Mouse (Mus musculus): Measurements from ENCODE around the gene Hsd17b1. TPM values are rescaled to one million over a fixed set of nuclear protein-coding genes. Genes with fewer than 3 reads are reported as not detected.

The Hsd17b1 gene
- polyA plus RNA-seq, 1 experiment, result 0.17 TPM

DNA sequence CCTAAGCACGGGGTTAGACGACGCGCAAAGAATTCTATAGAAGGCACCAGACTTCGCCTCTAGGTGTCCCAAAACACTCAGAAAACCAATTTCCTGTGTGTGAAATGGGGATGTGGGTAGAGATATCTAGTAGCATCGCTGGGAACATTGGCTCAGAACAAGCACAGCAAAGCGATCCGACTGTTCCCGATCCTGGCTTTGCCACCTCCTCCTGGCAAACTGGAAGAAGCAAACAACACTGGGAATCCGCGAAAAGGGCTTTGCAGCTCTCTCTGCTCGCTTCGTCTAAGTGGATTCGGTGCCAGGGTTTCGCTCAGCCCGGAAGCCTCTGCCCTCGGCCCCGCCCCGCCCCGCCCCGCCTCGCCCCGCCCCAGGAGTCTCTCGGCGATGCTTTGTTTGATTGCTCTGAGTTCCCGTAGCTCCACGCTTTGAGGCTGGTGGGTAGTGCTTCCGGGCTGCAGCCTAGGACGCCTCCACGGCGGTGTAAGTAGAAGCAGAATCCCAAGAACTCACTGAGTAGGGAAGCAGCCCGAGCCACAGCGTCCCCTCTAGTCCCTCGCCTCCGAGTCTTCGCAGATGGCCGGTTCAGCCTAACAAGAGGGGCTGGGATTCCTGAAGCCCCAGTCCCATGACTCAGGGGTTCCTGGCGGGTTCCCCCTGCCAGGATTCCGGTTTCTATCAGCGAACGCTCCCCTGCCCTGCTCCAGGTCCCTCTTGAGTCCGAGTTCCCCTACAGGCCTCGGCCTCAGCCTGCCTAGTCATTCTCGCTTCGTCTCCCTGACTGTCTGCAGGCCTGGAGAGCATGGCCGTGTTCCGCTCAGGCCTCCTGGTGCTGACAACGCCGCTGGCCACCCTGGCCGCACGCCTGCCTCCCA lies 4.2 kb downstream of the Hsd17b1 start, which contains the start of gene Coasy:
Coasy (plus strand) TSS at position 358 of the 875 bp plus-strand sequence.
- DNase-seq, result peak; percentile 82
- whole genome bisulfite sequencing, result under 1% methylated on average over 51 of the region's 51 CpGs
- Histone ChIP-seq H3K4me1 (ENCODE audit: control insufficient read depth, insufficient read depth, low read length) (peaks cover 8% of the 10 kb centered on the region), H3K4me3 (replicated peaks; ENCODE audit: extremely low read depth, low read depth, low read length) (peak within 1 kb of the TSS; percentile 87)
- TF ChIP-seq CTCF (IDR thresholded peaks at IDR 0.05; ENCODE audit: insufficient read depth, low read length) (peak; percentile 27; the same call in 1 of the 2 replicates), POLR2A (IDR thresholded peaks at IDR 0.05; ENCODE audit: borderline replicate concordance, extremely low read depth, low read depth, low read length) (peak; percentile 66; the same call in 1 of the 2 replicates)

DNA sequence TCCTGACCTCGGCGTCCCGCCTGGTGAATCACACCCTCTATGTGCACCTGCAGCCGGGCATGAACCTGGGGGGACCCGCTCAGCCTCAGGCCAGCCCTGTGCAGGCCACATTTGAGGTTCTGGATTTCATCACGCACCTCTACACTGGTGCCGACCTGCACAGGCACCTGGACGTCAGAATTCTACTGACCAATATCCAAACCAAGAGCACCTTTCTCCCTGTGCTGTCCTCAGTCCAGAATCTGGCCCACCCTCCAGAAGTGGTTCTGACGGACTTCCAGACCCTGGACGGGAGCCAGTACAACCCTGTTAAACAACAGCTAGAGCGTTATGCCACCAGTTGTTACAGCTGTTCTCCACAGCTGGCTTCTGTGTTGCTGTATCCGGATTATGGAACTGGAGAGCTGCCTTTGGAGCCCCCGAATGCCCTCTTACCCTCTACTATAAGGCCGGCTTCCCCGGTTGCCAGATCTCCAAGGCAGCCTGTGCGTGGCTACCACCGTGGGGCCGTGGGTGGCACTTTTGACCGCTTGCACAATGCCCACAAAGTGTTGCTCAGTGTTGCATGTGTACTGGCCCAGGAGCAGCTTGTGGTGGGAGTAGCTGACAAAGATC lies 5.0 kb downstream of the Hsd17b1 start:
- Histone ChIP-seq H3K4me3 (replicated peaks; ENCODE audit: extremely low read depth, low read depth, low read length) (peak overlapping the region; percentile 87), H3K4me1 (ENCODE audit: control insufficient read depth, insufficient read depth, low read length) (peaks cover 12% of the 10 kb centered on the region)
- no peak for TF ChIP-seq CTCF (IDR thresholded peaks at IDR 0.05; ENCODE audit: insufficient read depth, low read length)
- TF ChIP-seq POLR2A (IDR thresholded peaks at IDR 0.05; ENCODE audit: borderline replicate concordance, extremely low read depth, low read depth, low read length), result no peak
- 24% methylated on average over 19 of the region's 19 CpGs for WGBS
- DNase-seq, result no peak

DNA sequence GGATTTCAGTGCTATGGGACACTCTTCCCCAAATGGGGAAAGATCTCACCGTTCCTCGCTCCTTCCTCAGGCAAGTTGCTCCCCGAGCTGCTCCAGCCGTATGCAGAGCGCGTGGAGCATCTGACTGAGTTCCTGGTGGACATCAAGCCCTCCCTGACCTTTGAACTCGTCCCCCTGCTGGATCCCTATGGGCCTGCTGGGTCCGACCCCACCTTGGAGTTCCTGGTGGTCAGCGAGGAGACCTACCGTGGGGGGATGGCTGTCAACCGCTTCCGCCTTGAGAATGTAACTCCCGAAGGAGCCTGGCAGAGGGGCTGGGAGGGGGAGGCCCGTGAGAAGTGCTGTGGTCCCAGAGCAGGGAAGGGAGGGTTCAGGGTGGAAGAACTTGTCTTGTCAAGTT lies 6.0 kb downstream of the Hsd17b1 start:
- DNase-seq, result no peak
- 84% methylated on average over 14 of the region's 14 CpGs for WGBS
- TF ChIP-seq POLR2A (IDR thresholded peaks at IDR 0.05; ENCODE audit: borderline replicate concordance, extremely low read depth, low read depth, low read length) (no peak), CTCF (IDR thresholded peaks at IDR 0.05; ENCODE audit: insufficient read depth, low read length) (no peak)
- peaks cover 12% of the 10 kb centered on the region for H3K4me1 ChIP-seq (ENCODE audit: control insufficient read depth, insufficient read depth, low read length)
- H3K4me3 ChIP-seq (replicated peaks; ENCODE audit: extremely low read depth, low read depth, low read length), result no peak overlapping the region

DNA sequence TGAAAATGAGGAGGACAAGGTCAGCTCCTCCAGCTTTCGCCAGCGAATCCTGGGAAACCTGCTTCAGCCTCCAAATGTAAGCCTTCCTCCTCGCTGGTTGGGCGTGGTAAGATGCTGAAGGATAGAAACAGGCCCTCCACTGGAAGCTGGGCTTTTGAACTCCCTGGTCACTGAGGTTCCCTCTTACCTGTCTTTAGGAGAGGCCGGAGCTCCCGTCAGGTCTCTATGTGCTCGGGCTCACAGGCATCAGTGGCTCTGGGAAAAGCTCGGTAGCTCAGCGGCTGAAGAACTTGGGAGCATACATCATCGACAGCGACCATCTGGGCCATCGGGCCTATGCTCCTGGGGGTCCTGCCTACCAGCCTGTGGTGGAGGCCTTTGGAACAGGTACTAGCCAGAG lies 6.6 kb downstream of the Hsd17b1 start:
- DNase-seq, result no peak
- 94% methylated on average over 12 of the region's 12 CpGs for WGBS
- Histone ChIP-seq H3K4me3 (replicated peaks; ENCODE audit: extremely low read depth, low read depth, low read length) (no peak overlapping the region), H3K4me1 (ENCODE audit: control insufficient read depth, insufficient read depth, low read length) (peaks cover 12% of the 10 kb centered on the region)
- TF ChIP-seq POLR2A (IDR thresholded peaks at IDR 0.05; ENCODE audit: borderline replicate concordance, extremely low read depth, low read depth, low read length), result no peak
- no peak for TF ChIP-seq CTCF (IDR thresholded peaks at IDR 0.05; ENCODE audit: insufficient read depth, low read length)

DNA sequence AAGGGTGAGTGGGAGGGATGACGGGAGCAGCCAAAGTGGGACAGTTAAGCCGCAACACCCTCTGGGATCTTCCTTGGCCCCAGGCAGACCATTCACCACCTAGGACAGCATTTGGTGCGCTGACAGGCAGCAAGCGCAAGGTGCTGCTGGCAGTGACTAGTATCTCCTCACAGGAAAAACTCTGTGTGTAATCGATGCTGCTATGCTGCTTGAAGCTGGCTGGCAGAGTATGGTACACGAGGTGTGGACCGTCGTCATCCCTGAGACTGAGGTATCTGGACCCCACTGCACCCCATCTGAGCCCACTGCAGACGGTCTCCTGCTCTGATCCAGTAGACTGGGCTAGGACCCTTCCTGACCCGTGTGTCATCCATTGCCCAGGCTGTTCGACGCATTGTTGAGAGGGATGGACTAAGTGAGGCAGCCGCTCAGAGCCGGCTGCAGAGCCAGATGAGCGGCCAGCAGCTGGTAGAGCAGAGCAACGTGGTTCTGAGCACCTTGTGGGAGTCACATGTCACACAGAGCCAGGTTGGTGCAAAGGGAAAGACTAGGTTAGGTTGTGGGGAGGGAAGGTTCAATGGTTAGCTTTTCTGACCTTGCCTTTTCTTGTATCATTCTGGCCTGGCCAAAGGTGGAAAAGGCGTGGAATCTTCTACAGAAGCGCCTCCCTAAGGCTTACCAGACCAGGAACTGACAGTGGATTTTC lies 7.6 kb downstream of the Hsd17b1 start:
- TF ChIP-seq CTCF (IDR thresholded peaks at IDR 0.05; ENCODE audit: insufficient read depth, low read length), result no peak
- no peak for DNase-seq
- Histone ChIP-seq H3K4me1 (ENCODE audit: control insufficient read depth, insufficient read depth, low read length) (peaks cover 12% of the 10 kb centered on the region), H3K4me3 (replicated peaks; ENCODE audit: extremely low read depth, low read depth, low read length) (no peak overlapping the region)
- 94% methylated on average over 18 of the region's 18 CpGs for WGBS

DNA sequence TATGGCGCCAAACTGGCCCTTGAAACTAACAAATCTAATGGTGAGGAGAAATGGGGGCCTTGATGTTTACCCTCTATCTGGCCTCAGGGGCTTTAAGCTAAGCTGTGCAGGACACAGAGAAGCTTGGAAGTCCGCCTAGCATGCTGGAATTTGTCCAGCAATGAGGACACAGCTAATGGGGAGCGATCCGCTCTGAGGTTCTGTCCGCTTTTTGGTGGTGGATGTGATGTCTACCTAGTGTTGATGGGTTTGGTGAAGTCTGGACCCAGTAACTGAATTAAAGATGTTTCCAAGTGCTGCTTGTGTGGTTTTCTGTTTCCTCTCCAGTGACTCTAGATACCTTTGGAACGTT lies 8.1 kb downstream of the Hsd17b1 start:
- TF ChIP-seq CTCF (IDR thresholded peaks at IDR 0.05; ENCODE audit: insufficient read depth, low read length) (no peak), POLR2A (IDR thresholded peaks at IDR 0.05; ENCODE audit: borderline replicate concordance, extremely low read depth, low read depth, low read length) (no peak)
- no peak for DNase-seq
- WGBS, result 67% methylated on average over 6 of the region's 6 CpGs
- peaks cover 12% of the 10 kb centered on the region for H3K4me1 ChIP-seq (ENCODE audit: control insufficient read depth, insufficient read depth, low read length)
- no peak overlapping the region for H3K4me3 ChIP-seq (replicated peaks; ENCODE audit: extremely low read depth, low read depth, low read length)

DNA sequence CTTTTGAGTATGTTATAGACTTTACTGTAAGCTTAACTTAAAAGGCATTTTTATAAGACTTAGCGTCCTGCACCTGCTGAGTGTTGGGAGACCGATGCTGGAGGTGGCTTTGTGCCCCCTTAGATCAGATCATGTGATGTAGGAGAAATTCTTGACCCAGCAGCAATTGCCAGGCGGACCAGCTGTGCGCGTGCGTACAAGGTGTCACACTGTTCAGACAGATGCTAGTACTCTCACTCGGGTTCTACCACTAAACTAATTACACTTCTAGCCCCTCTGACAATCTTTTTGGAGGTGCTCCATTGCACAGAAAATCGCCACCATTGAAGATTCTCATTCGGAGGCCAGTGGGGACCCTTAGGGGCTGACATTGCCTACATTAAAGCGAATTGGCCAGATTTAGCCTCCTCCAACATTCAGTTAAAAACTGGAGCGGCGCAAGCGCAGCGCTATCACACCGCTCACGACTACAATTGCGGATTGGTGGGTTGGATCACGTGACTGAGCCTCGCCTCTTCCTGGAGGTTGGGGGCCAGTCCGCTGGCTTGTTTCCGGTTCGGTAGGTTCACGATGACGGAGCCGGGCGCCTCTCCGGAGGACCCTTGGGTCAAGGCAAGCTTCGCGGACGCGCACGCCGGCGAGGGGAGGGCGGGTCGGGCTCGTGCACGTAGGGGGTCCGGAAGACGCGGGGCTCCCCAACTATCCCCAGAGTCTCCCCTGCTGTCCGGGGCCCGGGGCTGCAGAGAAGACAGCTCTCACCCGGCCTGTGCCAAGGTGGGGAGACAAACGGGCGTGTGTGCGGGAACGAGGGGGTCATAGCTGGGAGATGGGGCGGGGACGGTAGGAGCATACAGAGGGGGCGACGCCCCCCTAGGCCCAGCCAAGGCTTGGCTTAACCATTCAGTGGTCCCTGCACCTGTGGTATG lies 8.8 kb downstream of the Hsd17b1 start, which contains the start of gene Mlx:
Mlx (plus strand) TSS at position 522 of the 926 bp plus-strand sequence.
- WGBS, result 1% methylated on average over 52 of the region's 52 CpGs
- Histone ChIP-seq H3K4me1 (ENCODE audit: control insufficient read depth, insufficient read depth, low read length) (peaks cover 12% of the 10 kb centered on the region), H3K4me3 (replicated peaks; ENCODE audit: extremely low read depth, low read depth, low read length) (peak within 1 kb of the TSS; percentile 85)
- DNase-seq, result peak; percentile 85
- TF ChIP-seq POLR2A (IDR thresholded peaks at IDR 0.05; ENCODE audit: borderline replicate concordance, extremely low read depth, low read depth, low read length) (peak; percentile 76; the same call in 1 of the 2 replicates), CTCF (IDR thresholded peaks at IDR 0.05; ENCODE audit: insufficient read depth, low read length) (no peak)

DNA sequence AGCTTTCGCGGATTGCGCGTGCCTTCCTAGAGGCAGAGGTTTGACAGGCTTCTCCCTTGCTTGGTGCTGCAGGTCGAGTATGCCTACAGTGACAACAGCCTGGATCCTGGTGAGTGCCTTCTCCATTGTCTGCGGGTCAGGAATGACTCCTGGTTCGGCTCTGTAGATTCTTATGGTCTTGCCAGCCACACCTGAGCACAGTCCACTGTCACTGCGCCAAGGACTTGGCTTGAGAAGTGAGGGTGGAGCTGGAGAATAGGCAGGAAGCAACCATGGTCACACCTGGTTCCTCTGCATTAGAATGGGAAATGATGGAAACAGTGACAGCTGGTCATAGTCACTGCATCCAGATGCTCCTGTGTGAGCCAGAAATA lies 9.5 kb downstream of the Hsd17b1 start:
- Histone ChIP-seq H3K4me3 (replicated peaks; ENCODE audit: extremely low read depth, low read depth, low read length) (peak overlapping the region; percentile 85), H3K4me1 (ENCODE audit: control insufficient read depth, insufficient read depth, low read length) (peaks cover 12% of the 10 kb centered on the region)
- TF ChIP-seq CTCF (IDR thresholded peaks at IDR 0.05; ENCODE audit: insufficient read depth, low read length), result no peak
- TF ChIP-seq POLR2A (IDR thresholded peaks at IDR 0.05; ENCODE audit: borderline replicate concordance, extremely low read depth, low read depth, low read length), result no peak
- 6% methylated on average over 8 of the region's 8 CpGs for WGBS
- no peak for DNase-seq
